Mouse (Mus musculus) neural tube, embryonic 12.5 days (tissue): ENCODE data around the gene Mup10. TPM values are rescaled to one million over a fixed set of nuclear protein-coding genes. Genes with fewer than 3 reads are reported as not detected.
"Not testable (repeated sequence)": the region's sequence is repeated elsewhere in the genome, so short reads cannot be mapped to it uniquely, and the experiment has no call there.

Experiments
- ATAC-seq: fragments of 200-750 bp; cut with Nextera tagmentation; 2 replicates; pipeline ENCODE4 v1.8.0; 2017; ENCODE audit warnings: low read depth, mild to moderate bottlenecking, moderate TSS enrichment, moderate library complexity; ENCODE audit not compliant: low FRiP score
- H3K27ac ChIP-seq: fragments of 300-500 bp; sonication (generic); 2 replicates; pipeline ENCODE4 v1.5.1; 2016
- H3K27me3 ChIP-seq: fragments of 300-500 bp; sonication (generic); replicated peaks from 2 replicates; pipeline ENCODE4 v1.6.1; 2016; ENCODE audit warnings: mild to moderate bottlenecking
- H3K36me3 ChIP-seq: fragments of 300-500 bp; sonication (generic); 2 replicates; pipeline ENCODE4 v1.6.1; 2016; ENCODE audit warnings: mild to moderate bottlenecking
- H3K4me1 ChIP-seq: fragments of 300-500 bp; sonication (generic); 2 replicates; pipeline ENCODE4 v1.6.1; 2016
- H3K4me2 ChIP-seq: fragments of 300-500 bp; sonication (generic); replicated peaks from 2 replicates; pipeline ENCODE4 v1.6.1; 2016; ENCODE audit warnings: mild to moderate bottlenecking
- H3K4me3 ChIP-seq: fragments of 300-500 bp; sonication (generic); 2 replicates; pipeline ENCODE4 v1.5.1; 2016
- H3K9ac ChIP-seq: fragments of 300-500 bp; sonication (generic); 2 replicates; pipeline ENCODE4 v1.6.1; 2016; ENCODE audit warnings: mild to moderate bottlenecking
- H3K9me3 ChIP-seq: fragments of 300-500 bp; sonication (generic); 2 replicates; pipeline ENCODE4 v1.6.1; 2016; ENCODE audit warnings: mild to moderate bottlenecking
- WGBS: fragments of 180-500 bp; shearing (Covaris S2); methylation state at CpG from one replicate; pipeline ENCODE4 v1.1.7; 2016; 5-methylcytosine and 5-hydroxymethylcytosine counted together
- polyA plus RNA-seq: library from polyadenylated mRNA; unstranded; fragments of >200 nt; fragmentation: Nextera tagmentation; extraction: Ambion mirVana; gene quantifications from 2 replicates; pipeline ENCODE4 v1.2.1, GENCODE M21; 2016

Gene Mup10
- polyA plus RNA-seq: 0.84 and 1.5 TPM in 2 replicates

GRCm38 (mm10) chr4:60582099-60582498, at the start of gene Mup10:
TSS of gene Mup10 (minus strand) at chr4:60582199.
- not testable (repeated sequence) for H3K27ac ChIP-seq, H3K4me1 ChIP-seq, ATAC-seq, H3K27me3 ChIP-seq, H3K4me2 ChIP-seq, H3K4me3 ChIP-seq, H3K9ac ChIP-seq, H3K9me3 ChIP-seq, H3K36me3 ChIP-seq
- WGBS: 84% methylated on average over 2 of the region's 2 CpGs

Other genes with a start within 250 kb of the Mup10 start
- gene Mup9, start 160.2 kb downstream of the Mup10 start, polyA plus RNA-seq: 1.0 and 2.7 TPM in 2 replicates
- gene Mup1, start 80.2 kb downstream of the Mup10 start, polyA plus RNA-seq: not detected in 2 replicates
- gene Mup11, start 80.2 kb upstream of the Mup10 start, polyA plus RNA-seq: 1.5 TPM in 1 of 2 replicates, not detected in the other
- gene Mup12, start 159.1 kb upstream of the Mup10 start, polyA plus RNA-seq: not detected in 2 replicates
- 0.26 and 0.34 TPM in 2 replicates for gene Mup22, start 239.3 kb upstream of the Mup10 start, polyA plus RNA-seq